Mouse (Mus musculus) stomach, postnatal 0 days (tissue): ENCODE data around the gene Zfp428.

Experiments used
- CTCF ChIP-seq: IDR thresholded peaks from 2 replicates; pipeline ENCODE4 v1.5.1; 2016; ENCODE audit warnings: antibody characterized with exemption, low read depth, mild to moderate bottlenecking, moderate library complexity
- EP300 ChIP-seq: optimal IDR thresholded peaks from 2 replicates; pipeline ENCODE3; 2016; ENCODE audit warnings: antibody characterized with exemption

DNA sequence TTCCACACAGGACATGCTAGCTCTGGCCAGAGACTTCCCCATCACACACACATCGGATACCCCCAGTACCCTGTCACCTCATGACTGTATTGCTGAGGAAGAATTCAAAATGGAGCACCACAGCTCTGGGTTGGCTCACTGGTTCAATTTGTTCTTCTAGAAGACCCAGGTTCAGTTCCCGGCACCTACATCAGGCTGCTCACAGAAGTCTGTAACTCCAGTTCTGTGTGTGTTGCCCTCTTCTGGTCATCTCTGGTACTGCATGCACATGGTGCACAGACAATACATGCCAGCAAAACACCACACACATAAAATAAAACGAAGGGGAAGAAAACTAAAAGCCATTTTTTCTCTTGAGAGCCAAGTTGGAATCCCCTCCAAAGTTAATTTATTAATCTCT lies 37.7 kb upstream of the Zfp428 start:
- no peak for TF ChIP-seq EP300
- TF ChIP-seq CTCF: peak; percentile 68
